Mouse (Mus musculus) lung, embryonic 15.5 days (tissue): ENCODE measurements around the gene Asna1. TPM values are rescaled to one million over a fixed set of nuclear protein-coding genes. Genes with fewer than 3 reads are reported as not detected.
A peak's percentile ranks its signal among the peaks of the same experiment; 100 is the strongest.

ENCODE experiments used
- ATAC-seq: fragments of 200-750 bp; cut with Nextera tagmentation; 2 replicates; pipeline ENCODE4 v1.8.0; 2017; ENCODE audit warnings: moderate number of reproducible peaks, borderline replicate concordance; ENCODE audit not compliant: low FRiP score, low TSS enrichment; ENCODE audit errors: extremely low read depth
- H3K27ac ChIP-seq: fragments of 300-500 bp; sonication (generic); 2 replicates; pipeline ENCODE4 v1.5.1; 2015; ENCODE audit warnings: moderate library complexity, mild to moderate bottlenecking, inconsistent platforms
- H3K27me3 ChIP-seq: fragments of 300-500 bp; sonication (generic); 2 replicates; pipeline ENCODE4 v1.6.1; 2015; ENCODE audit warnings: inconsistent platforms
- H3K36me3 ChIP-seq: fragments of 300-500 bp; sonication (generic); 2 replicates; pipeline ENCODE4 v1.6.1; 2015; ENCODE audit warnings: inconsistent platforms
- H3K4me1 ChIP-seq: fragments of 300-500 bp; sonication (generic); 2 replicates; pipeline ENCODE4 v1.6.1; 2015; ENCODE audit warnings: inconsistent platforms
- H3K4me2 ChIP-seq: fragments of 300-500 bp; sonication (generic); 2 replicates; pipeline ENCODE4 v1.6.1; 2015; ENCODE audit warnings: inconsistent platforms, mild to moderate bottlenecking, moderate library complexity
- H3K4me3 ChIP-seq: fragments of 300-500 bp; sonication (generic); 2 replicates; pipeline ENCODE4 v1.5.1; 2015; ENCODE audit warnings: mild to moderate bottlenecking, inconsistent platforms
- H3K9ac ChIP-seq: fragments of 300-500 bp; sonication (generic); 2 replicates; pipeline ENCODE4 v1.6.1; 2015; ENCODE audit warnings: inconsistent platforms
- H3K9me3 ChIP-seq: fragments of 300-500 bp; sonication (generic); 2 replicates; pipeline ENCODE4 v1.6.1; 2016; ENCODE audit warnings: inconsistent platforms
- WGBS: fragments of 180-500 bp; shearing (Covaris S2); methylation state at CpG from one replicate; pipeline ENCODE4 v1.1.7; 2015; 5-methylcytosine and 5-hydroxymethylcytosine counted together
- polyA plus RNA-seq: library from polyadenylated mRNA; unstranded; fragments of >200 nt; fragmentation: Nextera tagmentation; extraction: Ambion mirVana; gene quantifications from 2 replicates; pipeline ENCODE4 v1.2.1, GENCODE M21; 2015

The Asna1 gene
- polyA plus RNA-seq, 1 experiment from 2014 or later = 124 TPM

DNA sequence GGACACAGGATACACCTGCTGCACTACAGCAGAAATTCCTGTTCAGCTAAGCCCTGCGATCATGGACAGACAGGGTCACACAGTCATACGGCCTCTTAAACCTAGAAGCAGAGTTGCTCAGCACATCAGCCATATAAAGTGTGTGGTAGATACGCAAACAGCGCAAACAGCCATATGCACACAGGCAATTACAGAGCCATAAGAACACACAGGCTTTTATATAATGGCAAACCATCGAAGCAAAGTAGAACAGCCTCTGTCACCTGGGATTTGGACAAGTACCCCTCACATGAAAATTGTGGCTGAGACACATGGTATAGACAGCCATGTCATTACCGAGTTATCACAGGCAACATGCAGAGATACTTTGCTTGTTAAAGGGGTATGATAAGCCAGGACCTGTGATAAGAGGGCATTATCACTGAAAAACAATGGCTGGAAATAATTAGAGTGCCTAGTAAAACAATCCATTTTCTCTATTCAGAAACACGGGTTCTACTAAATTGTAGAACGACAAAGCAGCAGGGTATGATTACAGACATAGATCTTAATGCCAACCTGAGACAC lies 38.6 kb downstream of the Asna1 start:
- Histone ChIP-seq H3K27ac (peak overlapping the region; percentile 87), H3K4me3 (peak overlapping the region; percentile 49), H3K9me3 (no peaks in the 10 kb centered on the region), H3K4me2 (peak overlapping the region; percentile 99), H3K27me3 (peaks cover 3% of the 10 kb centered on the region; the same call in 1 of the 2 replicates), H3K36me3 (no peaks in the 10 kb centered on the region), H3K4me1 (peaks cover 60% of the 10 kb centered on the region), H3K9ac (no peak overlapping the region)
- no peak for ATAC-seq
- whole genome bisulfite sequencing = 31% methylated on average over 8 of the region's 8 CpGs

GRCm38 (mm10) chr8:84985684-84986378 lies 39.2 kb downstream of the Asna1 start:
- peaks cover 3% of the 10 kb centered on the region; the same call in 1 of the 2 replicates for H3K27me3 ChIP-seq

GRCm38 (mm10) chr8:84985049-84985683 lies 39.9 kb downstream of the Asna1 start:
- no peak for ATAC-seq
- Histone ChIP-seq H3K9ac (peak overlapping the region; percentile 52), H3K4me1 (peaks cover 65% of the 10 kb centered on the region), H3K4me3 (peak overlapping the region; percentile 49), H3K9me3 (no peaks in the 10 kb centered on the region), H3K27ac (peak overlapping the region; percentile 87), H3K4me2 (peak overlapping the region; percentile 99), H3K27me3 (peaks cover 3% of the 10 kb centered on the region; the same call in 1 of the 2 replicates), H3K36me3 (no peaks in the 10 kb centered on the region)
- WGBS = under 1% methylated on average over 23 of the region's 23 CpGs

More at GRCm38 (mm10) chr8:84985684-84986378, 39.2 kb downstream of the Asna1 start:
- Histone ChIP-seq H3K9me3 (no peaks in the 10 kb centered on the region), H3K27ac (peak overlapping the region; percentile 87), H3K36me3 (no peaks in the 10 kb centered on the region), H3K4me2 (peak overlapping the region; percentile 99), H3K4me3 (peak overlapping the region; percentile 49), H3K4me1 (peaks cover 60% of the 10 kb centered on the region), H3K9ac (peak overlapping the region; percentile 52)
- ATAC-seq = peak; percentile 28
- 1% methylated on average over 53 of the region's 53 CpGs for WGBS

DNA sequence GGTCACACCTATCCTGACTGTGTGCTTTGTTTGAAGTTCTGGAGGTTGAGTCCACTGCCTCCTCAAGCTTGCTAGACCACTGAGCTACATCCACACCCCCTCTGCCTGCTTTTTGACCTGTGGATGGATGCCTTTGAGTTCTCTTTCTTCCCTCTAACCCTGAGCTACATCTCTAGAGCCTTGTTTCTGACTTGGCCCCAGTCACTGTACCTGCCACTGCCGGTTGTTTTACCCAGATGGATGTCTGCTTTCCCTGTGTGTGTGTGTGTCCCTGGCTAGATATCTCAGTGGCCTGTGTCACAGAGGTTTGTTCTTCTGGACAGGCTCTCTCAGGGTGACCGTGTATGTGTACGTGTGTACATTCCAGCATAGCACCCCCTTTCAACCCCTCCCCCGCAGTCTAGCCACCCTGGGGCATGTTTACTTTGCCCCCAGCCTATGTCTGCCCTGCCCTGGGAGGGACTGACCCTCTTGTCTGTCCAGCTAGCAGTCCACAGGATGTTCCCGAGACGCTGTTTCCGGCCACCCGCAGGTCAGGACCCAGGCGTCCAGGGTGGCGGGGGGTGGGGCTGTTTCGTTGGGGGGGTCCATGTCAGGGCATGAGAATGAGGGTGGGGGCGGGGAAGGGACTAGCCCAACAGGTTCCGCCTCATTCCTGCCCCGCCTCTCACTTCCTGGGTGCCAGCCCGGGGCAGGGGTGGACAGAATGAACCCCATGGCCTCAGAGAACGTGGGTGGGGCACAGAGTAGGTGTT lies 40.6 kb downstream of the Asna1 start:
- Histone ChIP-seq H3K4me3 (peak overlapping the region; percentile 49), H3K4me1 (peaks cover 70% of the 10 kb centered on the region), H3K9me3 (no peaks in the 10 kb centered on the region), H3K4me2 (peak overlapping the region; percentile 99), H3K27ac (peak overlapping the region; percentile 87), H3K9ac (peak overlapping the region; percentile 52), H3K27me3 (peaks cover 3% of the 10 kb centered on the region; the same call in 1 of the 2 replicates), H3K36me3 (no peaks in the 10 kb centered on the region)
- peak; percentile 6; the same call in 1 of the 2 replicates for ATAC-seq
- WGBS = 5% methylated on average over 16 of the region's 16 CpGs

DNA sequence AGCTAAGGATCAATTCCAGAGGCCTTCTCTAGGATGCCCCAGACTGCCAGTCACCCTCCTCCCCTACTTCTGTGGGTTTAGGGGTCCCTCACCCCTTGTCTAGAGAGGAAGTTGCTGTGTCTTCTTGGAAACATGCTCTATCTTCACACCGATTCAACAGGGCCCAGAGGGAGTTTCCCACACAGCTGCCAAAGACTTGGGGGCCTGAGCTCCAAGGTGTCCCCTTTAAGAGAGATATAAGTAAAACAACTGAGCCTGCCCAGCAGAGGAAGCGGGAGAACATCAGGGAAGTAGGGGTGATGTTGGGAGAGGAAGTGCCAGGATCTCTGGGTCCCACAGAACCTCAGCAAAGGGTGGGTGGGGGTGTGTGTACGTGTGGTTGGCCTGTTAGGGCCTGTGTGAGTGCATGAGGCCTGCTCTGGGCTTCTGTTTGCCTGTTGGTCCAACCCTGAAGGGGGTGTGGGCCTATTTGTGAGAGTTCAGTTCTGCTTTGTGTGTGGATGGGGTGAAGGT lies 42.5 kb downstream of the Asna1 start:
- 53% methylated on average over 3 of the region's 3 CpGs for WGBS
- no peak for ATAC-seq
- Histone ChIP-seq H3K4me3 (no peak overlapping the region), H3K4me2 (no peak overlapping the region), H3K27me3 (0 out of 2 replicates have a peak, but pooled peaks cover 3% of the 10 kb centered on the region), H3K36me3 (no peaks in the 10 kb centered on the region), H3K9me3 (no peaks in the 10 kb centered on the region), H3K27ac (peak overlapping the region; percentile 93), H3K4me1 (peaks cover 80% of the 10 kb centered on the region), H3K9ac (no peak overlapping the region)

DNA sequence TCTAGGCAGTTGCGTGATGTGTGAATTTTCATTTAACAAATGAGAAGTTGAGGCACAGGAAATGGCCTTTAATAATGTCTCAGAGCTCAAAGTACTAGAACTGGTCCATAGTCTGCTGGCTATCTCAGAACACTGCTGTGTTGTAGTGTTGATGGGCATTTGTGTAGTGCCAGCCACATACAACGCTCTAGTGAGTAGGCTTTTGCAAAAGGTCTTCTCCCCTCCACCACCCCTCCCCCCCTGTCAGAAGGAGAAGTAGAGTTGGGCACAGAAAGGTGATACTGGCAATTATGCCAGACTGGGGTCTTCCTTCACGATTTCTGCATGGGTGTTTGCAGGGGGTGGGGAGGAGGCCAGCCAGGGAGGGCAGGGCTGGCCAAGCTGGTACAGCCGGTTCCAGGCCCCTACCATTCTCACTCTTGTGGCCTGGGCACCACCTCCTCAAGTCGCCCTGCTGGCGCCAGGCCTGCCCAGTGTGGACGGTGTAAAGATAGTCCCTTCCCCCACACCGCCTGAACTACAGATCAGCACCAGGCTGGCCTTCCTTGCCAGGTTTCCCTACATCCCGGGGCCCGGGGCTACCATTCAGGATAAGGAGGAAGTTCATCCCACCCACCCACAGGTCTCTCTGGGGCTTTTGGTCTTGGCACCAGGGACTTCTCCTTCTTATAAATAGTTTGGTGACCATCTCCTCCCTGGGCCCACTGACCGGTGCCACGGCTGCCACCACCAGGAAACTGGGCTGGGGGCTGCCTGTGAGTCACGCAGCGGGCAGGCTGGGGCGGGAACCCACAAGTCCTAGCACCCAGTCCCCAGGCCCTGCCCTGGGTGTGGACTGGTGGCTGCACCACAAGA lies 43.2 kb downstream of the Asna1 start:
- no peak overlapping the region for H3K9ac ChIP-seq
- no peak overlapping the region; the same call in 1 of the 2 replicates for H3K4me2 ChIP-seq
- WGBS = 66% methylated on average over 15 of the region's 15 CpGs

GRCm38 (mm10) chr8:84980622-84981358 lies 44.3 kb downstream of the Asna1 start:
- Histone ChIP-seq H3K4me1 (peaks cover 87% of the 10 kb centered on the region), H3K27me3 (no peaks in the 10 kb centered on the region), H3K36me3 (no peaks in the 10 kb centered on the region), H3K4me3 (peak overlapping the region; percentile 41), H3K9me3 (no peaks in the 10 kb centered on the region), H3K4me2 (peak overlapping the region; percentile 99), H3K9ac (peak overlapping the region; percentile 36), H3K27ac (peak overlapping the region; percentile 93)
- 21% methylated on average over 11 of the region's 11 CpGs for WGBS
- no peak for ATAC-seq

More for the DNA sequence above, 43.2 kb downstream of the Asna1 start:
- Histone ChIP-seq H3K27me3 (0 out of 2 replicates have a peak, but pooled peaks cover 2% of the 10 kb centered on the region), H3K36me3 (no peaks in the 10 kb centered on the region), H3K4me3 (no peak overlapping the region), H3K9me3 (no peaks in the 10 kb centered on the region), H3K27ac (peak overlapping the region; percentile 93), H3K4me1 (peaks cover 87% of the 10 kb centered on the region)
- ATAC-seq = no peak

DNA sequence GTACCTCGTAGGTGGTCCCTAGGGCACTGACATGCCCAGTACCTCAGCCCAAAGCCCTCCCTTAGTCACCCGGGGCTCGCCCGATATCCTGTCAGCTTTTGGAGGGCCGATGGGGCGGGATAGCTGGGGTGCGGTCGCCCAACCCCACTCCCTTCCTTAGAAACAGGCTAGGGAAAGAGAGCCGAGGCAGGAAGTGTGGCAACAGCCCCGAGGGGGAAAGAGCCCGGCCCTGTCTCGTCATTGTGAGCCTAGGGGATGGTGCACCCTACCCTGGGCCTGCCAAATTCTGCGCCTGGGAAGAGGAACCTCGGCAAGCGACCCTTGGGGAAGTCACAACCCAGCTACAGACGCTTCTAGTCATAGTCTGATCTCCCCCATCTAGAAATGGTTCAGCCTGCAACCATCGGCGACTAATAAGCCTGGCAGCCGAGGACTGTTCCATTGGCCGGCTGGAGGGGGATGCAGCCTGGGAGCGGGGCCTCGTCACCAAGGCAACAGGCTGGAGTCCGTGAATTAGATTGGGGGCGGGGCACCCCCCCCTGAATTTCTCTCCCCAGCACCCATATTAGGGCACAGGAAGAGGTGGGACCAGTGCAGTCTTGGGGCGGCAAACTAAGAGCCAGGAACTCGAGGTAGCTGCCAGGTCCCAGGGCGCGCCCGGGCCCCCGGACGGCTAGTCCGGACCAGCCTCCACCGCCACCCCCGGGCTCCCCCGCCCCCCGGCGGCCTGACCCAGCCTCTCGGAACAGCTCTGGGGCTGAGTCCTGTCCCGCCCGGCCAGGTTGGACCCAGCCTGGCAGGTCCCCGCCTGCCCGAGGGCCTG lies 45.3 kb downstream of the Asna1 start:
- Histone ChIP-seq H3K27ac (peak overlapping the region; percentile 93), H3K4me2 (peak overlapping the region; percentile 99), H3K4me1 (peaks cover 86% of the 10 kb centered on the region), H3K4me3 (peak overlapping the region; percentile 41), H3K9me3 (no peaks in the 10 kb centered on the region), H3K36me3 (peaks cover 3% of the 10 kb centered on the region; the same call in 1 of the 2 replicates), H3K9ac (peak overlapping the region; percentile 39), H3K27me3 (no peaks in the 10 kb centered on the region)
- WGBS = 2% methylated on average over 41 of the region's 42 CpGs
- ATAC-seq = peak; percentile 46

DNA sequence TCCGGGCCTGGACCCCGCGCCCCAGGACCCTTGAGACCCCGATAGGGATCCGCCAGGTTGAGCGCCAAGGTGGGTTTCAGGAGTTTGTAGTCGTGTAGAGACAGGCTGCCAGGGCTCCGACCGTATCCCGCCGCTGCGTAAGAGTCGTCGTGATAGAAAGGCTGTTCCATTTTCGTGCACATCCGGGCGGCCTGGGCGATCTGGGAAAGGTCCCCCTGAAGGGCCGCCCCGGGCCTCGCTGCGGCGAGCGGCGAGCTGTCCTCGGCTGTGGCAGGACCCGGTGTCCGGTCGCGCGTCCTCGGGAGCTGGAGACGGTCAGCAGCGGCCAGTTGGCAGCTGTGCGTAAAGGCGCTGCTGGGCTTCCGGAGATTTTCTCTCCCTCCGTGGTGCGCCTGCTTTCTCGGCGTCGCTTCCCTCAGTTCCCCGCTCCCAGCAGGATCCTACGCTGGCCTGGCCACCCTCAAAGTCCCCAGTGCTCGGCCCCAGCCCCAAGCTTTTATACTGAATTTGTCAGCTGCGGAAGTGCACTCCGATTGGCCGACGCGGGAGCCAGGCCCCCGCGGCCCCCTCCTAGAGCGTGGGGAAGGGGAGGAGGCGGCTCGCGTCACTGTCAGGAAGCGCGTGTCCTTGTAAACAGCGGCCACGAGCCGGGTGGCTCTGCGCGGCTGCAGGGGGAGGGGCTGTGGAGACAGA lies 46.7 kb downstream of the Asna1 start, which contains the start of gene Junb:
TSS of gene Junb (minus strand) at position 471 of the 693 bp plus-strand sequence.
- Histone ChIP-seq H3K36me3 (peaks cover 9% of the 10 kb centered on the region), H3K9me3 (no peaks in the 10 kb centered on the region), H3K27me3 (no peaks in the 10 kb centered on the region), H3K9ac (peak within 1 kb of the TSS; percentile 81), H3K4me1 (peaks cover 79% of the 10 kb centered on the region), H3K27ac (peak within 1 kb of the TSS; percentile 93), H3K4me3 (peak within 1 kb of the TSS; percentile 61), H3K4me2 (peak within 1 kb of the TSS; percentile 99)
- peak; percentile 63 for ATAC-seq
- under 1% methylated on average over 63 of the region's 63 CpGs for WGBS
